Mouse (Mus musculus): ENCODE results near the gene Scn8a.

Scn8a gene

GRCm38 (mm10) chr15:100953955-100954354 lies 84.3 kb downstream of the Scn8a start:
- no peak for DNase-seq (ENCODE audit: low spot score in 2 of 2)

GRCm38 (mm10) chr15:100954751-100955150 lies 85.1 kb downstream of the Scn8a start:
- DNase-seq (ENCODE audit: low spot score in 2 of 2) = no peak

- peak; percentile 55 to 76 for DNase-seq (ENCODE audit: low spot score in 2 of 2)
Observed at GRCm38 (mm10) chr15:100960958-100961357, 91.3 kb downstream of the Scn8a start.

- no peak for DNase-seq (ENCODE audit: low spot score in 2 of 2)
Observed at GRCm38 (mm10) chr15:100961561-100961960, 91.9 kb downstream of the Scn8a start.

GRCm38 (mm10) chr15:100971443-100971842 lies 101.8 kb downstream of the Scn8a start:
- no peak for DNase-seq (ENCODE audit: low spot score in 2 of 2)

GRCm38 (mm10) chr15:100972795-100973194 lies 103.1 kb downstream of the Scn8a start:
- peak in 1 of 2 experiments; percentile 28 for DNase-seq (ENCODE audit: low spot score in 2 of 2)

GRCm38 (mm10) chr15:100974679-100975078 lies 105.0 kb downstream of the Scn8a start:
- DNase-seq (ENCODE audit: low spot score in 2 of 2) = peak in 1 of 2 experiments; percentile 24

GRCm38 (mm10) chr15:100983427-100984153 lies 113.9 kb downstream of the Scn8a start:
- DNase-seq (ENCODE audit: low spot score in 2 of 2) = peak; percentile 73 to 75

- no peak for DNase-seq (ENCODE audit: low spot score in 2 of 2)
Observed at GRCm38 (mm10) chr15:100984154-100984893, 114.7 kb downstream of the Scn8a start.

- no peak for DNase-seq (ENCODE audit: low spot score in 2 of 2)
Observed at GRCm38 (mm10) chr15:100986479-100986878, 116.8 kb downstream of the Scn8a start.

- no peak for DNase-seq (ENCODE audit: low spot score in 2 of 2)
Observed at GRCm38 (mm10) chr15:100987031-100987430, 117.4 kb downstream of the Scn8a start.

- peak in 1 of 2 experiments; percentile 59 for DNase-seq (ENCODE audit: low spot score in 2 of 2)
Observed at GRCm38 (mm10) chr15:100990283-100990682, 120.6 kb downstream of the Scn8a start.

GRCm38 (mm10) chr15:100997090-100997489 lies 127.4 kb downstream of the Scn8a start:
- DNase-seq (ENCODE audit: low spot score in 2 of 2) = peak in 1 of 2 experiments; percentile 63

- no peak for DNase-seq (ENCODE audit: low spot score in 2 of 2)
Observed at GRCm38 (mm10) chr15:101001685-101002084, 132.0 kb downstream of the Scn8a start.

GRCm38 (mm10) chr15:101002466-101002865 lies 132.8 kb downstream of the Scn8a start:
- no peak for DNase-seq (ENCODE audit: low spot score in 2 of 2)

GRCm38 (mm10) chr15:101004538-101004937 lies 134.9 kb downstream of the Scn8a start:
- DNase-seq (ENCODE audit: low spot score in 2 of 2) = no peak

- DNase-seq (ENCODE audit: low spot score in 2 of 2) = peak; percentile 81 to 86
Observed at GRCm38 (mm10) chr15:101005717-101006116, 136.1 kb downstream of the Scn8a start.

- DNase-seq (ENCODE audit: low spot score in 2 of 2) = no peak
Observed at GRCm38 (mm10) chr15:101006251-101007040, 136.8 kb downstream of the Scn8a start.

GRCm38 (mm10) chr15:101007236-101007635 lies 137.6 kb downstream of the Scn8a start:
- no peak for DNase-seq (ENCODE audit: low spot score in 2 of 2)

GRCm38 (mm10) chr15:101008386-101009010 lies 138.8 kb downstream of the Scn8a start:
- peak; percentile 56 to 66 for DNase-seq (ENCODE audit: low spot score in 2 of 2)

GRCm38 (mm10) chr15:101011352-101011751 lies 141.7 kb downstream of the Scn8a start:
- DNase-seq (ENCODE audit: low spot score in 2 of 2) = no peak

GRCm38 (mm10) chr15:101028960-101029359 lies 159.3 kb downstream of the Scn8a start:
- no peak for DNase-seq (ENCODE audit: low spot score in 2 of 2)
